Mouse (Mus musculus) heart, postnatal 14 days (tissue): ENCODE results near the gene Gucy2d. TPM values are rescaled to one million over a fixed set of nuclear protein-coding genes. Genes with fewer than 3 reads are reported as not detected.
A peak's percentile ranks its signal among the peaks of the same experiment; 100 is the strongest.

Experiments
- DNase-seq, 2 experiments: peaks; one replicate each; pipeline ENCODE4 v3.0.0; 2021 to 2022
- intact Hi-C: fragments of 180-260 bp; cut with DNase I; formaldehyde crosslinking; loops from one replicate; pipeline ENCODE4 v1.15.1; 2025
- total RNA-seq, 2 experiments: library from RNA; stranded (reverse); gene quantifications; 2 replicates each; pipeline ENCODE4 v1.2.3; 2021

The Gucy2d gene
- total RNA-seq, 2 experiments from 2014 or later, result 0.17 TPM; not detected in 1

DNA sequence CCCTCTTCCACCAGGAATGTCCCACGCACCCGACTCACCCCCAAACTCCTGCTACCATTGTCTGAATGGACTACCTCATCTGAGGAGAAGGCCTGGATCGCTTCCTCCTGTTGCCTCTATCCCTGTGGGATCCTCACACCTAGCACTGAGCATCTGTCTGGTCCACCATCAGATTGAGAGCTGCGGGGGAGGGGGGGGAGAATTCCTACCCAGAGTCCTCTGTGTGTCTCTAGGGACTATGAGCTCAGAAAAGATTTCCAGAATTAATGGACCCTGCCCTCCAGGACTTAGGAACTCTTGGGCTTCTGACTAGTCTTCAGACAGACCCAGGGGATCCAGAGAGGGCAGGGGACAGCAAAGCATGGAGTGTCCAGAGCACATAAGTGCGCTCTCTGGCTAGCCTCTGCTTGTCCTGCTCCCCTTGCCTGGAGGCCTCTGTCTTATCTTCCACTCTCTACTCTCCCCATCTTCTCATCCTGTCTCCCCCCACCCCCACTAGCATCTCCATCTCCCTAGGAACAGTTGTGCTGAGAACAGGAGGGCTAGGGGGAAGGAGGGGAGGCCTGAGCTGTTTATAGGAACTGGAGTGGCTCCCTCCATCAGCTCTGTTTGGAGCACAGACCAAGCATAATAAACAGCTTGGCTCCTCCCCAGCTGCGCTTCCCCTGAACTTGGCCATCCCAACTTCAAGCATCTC lies 63.9 kb downstream of the Gucy2d start:
- peak; percentile 57 to 70 for DNase-seq
- intact Hi-C loops, result loop anchor here (5.0 kb wide), 1 partner anchor 33 kb away; no protein-coding TSS in a partner anchor

DNA sequence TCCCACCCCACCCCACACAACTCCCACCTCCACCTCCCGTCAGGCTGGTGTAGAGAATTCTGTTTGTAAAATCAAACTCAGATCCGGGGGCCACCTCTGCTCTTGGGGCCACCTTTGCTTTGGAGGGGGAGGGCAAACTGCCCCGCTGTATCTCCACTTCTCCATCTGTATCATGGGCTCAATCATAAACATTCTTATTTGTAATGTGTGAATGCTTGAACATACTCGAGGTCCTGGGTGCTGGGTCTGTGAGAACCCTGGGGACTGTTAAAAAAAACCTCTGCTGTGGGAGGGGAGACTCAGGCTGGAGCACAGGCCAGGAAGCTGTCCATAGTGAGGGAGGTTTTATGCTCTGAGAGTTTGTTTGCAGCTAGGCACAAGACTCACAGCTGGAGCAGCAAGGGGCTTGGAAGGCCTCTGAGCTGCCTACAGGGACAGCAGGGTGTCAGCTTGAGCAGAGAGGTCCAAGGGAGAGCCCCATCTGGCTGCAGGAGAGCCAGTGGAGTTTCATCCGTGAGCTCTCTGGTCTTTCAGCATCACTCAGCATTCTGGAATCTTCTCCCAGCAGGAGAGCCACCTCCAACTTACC lies 64.6 kb downstream of the Gucy2d start:
- DNase-seq, result peak; percentile 51 to 53
- intact Hi-C loops, result loop anchor here (5.0 kb wide), 1 partner anchor 32 kb away; no protein-coding TSS in a partner anchor

DNA sequence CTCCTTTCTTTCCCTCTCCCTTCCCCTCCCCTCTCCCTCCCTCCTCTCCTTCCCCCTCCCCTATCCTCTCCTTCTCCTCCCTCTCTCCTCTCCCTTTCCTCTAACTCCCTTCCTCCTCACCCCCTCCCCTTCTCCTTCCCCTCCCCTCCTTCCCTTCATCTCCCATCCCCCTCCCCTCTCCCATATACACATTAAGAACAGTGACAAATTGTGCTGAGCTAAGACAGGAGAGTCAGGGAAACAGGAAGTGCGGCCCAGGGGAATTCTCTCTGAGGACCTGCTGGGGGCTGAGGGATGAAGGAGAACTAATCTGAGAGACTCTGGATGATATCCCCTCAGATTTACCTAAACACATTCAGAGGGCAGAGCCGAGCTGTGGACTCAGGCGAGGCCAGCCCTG lies 65.4 kb downstream of the Gucy2d start:
- DNase-seq, result no peak
- intact Hi-C loops, result no loop called here

DNA sequence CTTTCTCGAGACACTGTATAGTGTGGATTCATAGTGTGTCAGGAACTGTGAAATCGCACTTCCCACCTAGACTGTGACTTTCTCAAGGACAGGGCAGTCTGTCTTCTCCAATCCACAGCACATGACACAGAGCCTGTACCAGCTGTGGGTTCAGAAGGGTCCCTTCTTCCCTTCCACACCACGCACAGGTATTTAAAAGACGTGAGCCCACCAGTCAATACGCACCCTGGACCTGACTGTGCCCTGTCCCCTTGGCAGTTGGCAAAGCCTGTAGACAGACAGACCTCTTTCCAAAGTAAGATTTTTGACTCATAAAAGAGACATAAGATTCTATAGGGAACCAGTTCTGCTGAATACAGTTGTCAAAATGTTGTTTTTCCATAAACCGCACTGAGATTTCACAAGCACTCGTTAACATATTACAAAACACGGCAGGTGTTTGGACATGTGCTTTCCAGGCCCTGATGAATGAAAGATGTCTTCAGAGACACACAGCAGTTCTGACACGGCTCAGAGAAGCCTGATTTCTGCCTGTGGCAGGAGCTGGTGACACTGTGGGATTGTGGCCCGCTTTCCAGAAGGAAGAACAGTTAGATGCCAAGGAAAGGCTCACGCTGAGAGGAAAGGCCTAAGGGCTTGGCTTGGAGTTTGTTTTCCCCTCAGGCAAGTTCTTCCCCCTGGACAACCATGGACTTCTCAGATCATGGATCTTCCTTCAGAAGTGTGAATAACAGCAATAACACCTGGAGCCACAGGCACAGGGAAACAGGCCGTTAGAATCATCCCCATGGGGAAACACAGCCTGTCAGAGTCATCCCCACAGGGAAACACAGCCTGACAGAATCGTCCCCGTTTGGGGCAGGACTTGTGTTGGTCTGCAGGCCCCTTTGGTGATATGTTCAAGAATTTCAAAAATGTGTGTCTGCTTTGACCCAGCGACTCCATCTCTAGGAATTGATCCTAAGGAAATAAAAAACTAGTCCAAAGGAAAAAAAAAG lies 71.0 kb downstream of the Gucy2d start:
- intact Hi-C loops, result no loop called here
- no peak for DNase-seq

DNA sequence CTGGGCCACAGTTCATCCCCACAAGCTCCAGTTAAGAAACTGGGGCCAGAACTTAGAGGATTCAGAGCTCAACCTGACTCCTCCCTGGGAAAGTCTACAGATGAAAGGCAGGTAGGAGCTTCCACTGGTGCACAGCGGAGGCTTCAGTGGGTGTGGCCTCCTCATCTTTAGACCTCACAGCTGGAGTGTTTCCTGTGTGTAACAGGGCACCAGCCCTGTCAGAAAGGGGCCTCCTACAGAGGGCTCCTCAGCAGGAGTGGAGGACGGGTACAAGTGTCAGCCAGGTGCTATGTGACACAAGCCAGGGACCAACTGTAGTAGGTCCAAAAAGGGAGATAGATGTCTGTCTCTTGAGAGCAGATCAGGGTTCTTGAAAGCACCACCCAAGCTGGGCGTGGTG lies 73.0 kb downstream of the Gucy2d start:
- DNase-seq, result no peak
- intact Hi-C loops, result no loop called here

DNA sequence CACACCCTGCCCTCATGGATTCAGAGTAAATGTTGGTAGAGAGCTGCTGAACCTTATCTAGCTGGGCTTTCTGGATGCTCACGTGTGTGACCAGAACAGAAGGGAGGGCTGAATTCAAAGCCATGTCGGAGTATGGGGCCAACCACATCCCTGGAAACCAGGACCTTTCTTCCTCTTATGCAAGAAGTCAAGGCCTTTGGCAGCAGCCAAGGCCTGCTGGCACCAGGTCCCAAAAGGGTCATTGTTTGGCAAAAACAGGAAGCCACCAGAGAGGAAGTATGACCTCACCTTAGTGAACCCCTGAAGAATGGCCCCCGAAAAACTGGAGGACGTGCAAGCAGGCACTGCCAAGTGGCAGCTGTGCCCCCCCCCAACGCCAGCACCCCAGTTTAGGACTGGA lies 82.4 kb downstream of the Gucy2d start:
- DNase-seq, result peak; percentile 42 to 58
- intact Hi-C loops, result loop anchor here (2.0 kb wide), 1 partner anchor 30 kb away; no protein-coding TSS in a partner anchor

DNA sequence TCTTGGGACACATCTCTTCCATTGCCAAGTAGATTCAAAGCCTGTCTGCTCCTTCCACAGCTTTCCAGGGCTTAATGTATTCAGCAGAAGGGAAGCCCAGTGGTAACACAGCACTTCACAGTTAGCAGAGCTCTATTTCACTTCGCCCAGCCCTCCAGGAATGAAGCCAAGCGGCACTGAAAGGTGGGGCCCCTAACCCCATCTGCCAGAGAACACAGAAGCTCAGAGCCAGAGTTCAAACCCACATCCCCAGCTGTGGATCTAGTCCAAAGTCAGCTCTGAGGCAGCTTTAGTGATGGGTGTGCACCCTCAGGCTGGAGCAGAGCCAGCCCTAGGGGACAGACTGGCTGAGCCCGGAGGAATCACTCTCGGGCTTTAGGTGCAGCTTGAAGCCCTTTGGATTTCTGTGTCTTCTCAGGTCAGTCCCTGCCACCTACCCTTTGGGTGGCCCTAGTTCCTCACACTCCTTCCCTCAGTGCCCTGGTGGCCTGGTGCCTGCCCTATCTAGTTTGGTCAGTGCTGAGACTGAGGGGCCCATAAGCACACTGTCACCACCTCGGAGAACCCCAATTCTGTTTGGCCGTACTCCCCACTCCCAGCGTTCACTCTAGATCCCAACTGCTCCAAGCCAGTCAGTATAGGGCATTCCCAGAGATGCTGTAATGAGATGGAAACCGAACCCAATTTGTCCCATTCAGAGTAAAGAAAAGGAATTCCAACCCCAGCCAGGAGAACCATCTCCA lies 83.0 kb downstream of the Gucy2d start:
- DNase-seq, result peak; percentile 69 to 71
- intact Hi-C loops, result loop anchor here (2.0 kb wide), 1 partner anchor 30 kb away; no protein-coding TSS in a partner anchor

DNA sequence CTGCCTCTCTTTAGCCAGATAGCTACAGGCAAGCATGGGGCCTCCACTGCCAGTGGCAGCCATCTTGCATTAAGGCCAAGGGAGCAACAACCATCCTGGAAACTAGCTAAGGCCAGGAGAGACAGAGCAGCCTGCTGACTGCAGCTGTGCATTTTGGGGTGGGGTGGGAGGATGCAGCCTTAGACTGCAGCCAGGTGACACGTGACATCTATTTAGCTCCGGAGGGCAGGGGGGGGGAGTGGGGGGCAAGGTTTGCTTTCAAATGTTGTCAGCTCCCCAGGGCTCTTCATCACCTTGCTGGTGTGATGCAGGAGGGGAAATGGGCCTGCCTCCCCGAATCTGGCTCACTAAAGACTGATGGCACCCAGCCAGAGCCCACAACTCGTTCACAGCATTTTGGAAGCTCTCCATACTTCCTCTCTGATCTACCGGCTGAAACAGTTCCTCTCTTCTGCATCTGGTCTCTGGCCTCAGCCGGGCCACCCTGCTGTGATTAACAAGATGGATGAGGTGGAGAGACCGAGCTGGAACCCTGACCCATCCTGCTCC lies 83.7 kb downstream of the Gucy2d start:
- DNase-seq, result peak; percentile 66
- intact Hi-C loops, result loop anchor here (2.0 kb wide), 1 partner anchor 31 kb away; no protein-coding TSS in a partner anchor

DNA sequence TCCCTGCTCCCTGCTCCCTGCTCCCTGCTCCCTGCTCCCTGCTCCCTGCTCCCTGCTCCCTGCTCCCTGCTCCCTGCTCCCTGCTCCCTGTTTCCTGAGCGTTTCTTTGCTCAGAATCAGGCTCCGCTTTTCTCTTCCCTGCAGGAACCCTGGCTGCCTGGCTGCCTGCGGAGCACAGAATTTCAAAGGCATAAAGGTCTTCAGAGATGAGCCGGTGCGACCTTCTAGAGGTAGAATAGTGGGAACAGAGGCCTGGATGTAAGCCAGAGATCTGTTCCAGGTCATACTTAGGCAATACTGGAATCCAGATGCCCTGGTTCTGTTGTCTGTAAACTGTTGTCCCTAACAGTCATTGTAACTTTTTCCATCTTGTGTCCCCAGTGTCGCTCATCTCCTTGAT lies 84.2 kb downstream of the Gucy2d start:
- intact Hi-C loops, result no loop called here
- no peak for DNase-seq

DNA sequence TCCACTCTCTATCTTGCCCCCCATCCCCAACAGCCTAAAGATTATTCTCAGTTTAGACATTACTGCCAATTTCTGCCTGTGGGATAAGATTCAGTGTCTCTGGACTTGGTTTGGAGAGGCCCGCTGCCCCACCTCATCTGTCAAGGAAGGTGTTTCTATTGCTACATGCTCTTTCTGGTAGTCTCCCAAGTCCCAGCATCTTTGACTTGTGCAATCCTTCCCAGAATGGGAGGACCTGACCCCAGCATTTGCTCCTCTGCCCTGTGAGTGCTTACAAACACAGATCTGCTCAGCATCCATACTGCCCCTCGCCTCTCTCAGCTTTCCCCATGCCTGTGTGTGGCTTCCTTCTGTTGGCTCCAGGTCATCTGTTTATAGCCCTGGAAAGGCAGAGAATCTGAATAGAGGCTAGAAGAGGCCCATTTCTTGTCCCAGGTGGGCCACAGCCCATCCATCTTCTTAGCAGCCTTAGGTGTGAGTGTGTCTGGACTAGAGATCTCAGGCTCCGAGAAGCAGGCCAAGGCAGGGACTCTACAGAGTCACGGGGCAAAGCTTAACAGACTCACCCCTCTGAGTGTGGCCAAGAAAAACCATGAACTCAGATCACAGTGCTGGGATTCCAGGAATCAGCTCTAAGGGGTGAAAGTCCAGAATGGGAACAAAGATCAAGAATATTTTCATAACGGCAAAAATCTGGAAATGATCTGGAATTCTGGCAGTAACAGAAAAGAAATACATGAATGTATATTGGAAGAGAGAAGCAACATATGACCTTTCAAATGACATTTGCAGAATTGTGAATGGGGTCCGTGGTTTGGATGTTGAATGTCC lies 84.9 kb downstream of the Gucy2d start:
- intact Hi-C loops, result no loop called here
- no peak for DNase-seq

Other genes with a start within 250 kb of the Gucy2d start
- gene B3gnt6, start 240.9 kb upstream of the Gucy2d start, total RNA-seq, result not detected
- gene Acer3, start 119.2 kb upstream of the Gucy2d start, total RNA-seq, result 10 to 100 TPM in 1 of 2 experiments, 1 to 10 TPM in 1; 9.9 to 11.3 TPM
- 1 to 10 TPM; 4.0 to 4.4 TPM for gene Tsku, start 79.1 kb upstream of the Gucy2d start, total RNA-seq
- 10 to 100 TPM; 11.9 to 15.4 TPM for gene Lrrc32, start 48.9 kb downstream of the Gucy2d start, total RNA-seq
- gene Emsy, start 216.4 kb downstream of the Gucy2d start, total RNA-seq, result 10 to 100 TPM; 29.3 to 31.7 TPM